Mouse (Mus musculus): ENCODE results near the gene Vmn1r15.

Vmn1r15 gene

GRCm38 (mm10) chr6:57257652-57258051 is at the start of gene Vmn1r15:
Vmn1r15 (plus strand) TSS chr6:57257952.
- no peak for DNase-seq

DNA sequence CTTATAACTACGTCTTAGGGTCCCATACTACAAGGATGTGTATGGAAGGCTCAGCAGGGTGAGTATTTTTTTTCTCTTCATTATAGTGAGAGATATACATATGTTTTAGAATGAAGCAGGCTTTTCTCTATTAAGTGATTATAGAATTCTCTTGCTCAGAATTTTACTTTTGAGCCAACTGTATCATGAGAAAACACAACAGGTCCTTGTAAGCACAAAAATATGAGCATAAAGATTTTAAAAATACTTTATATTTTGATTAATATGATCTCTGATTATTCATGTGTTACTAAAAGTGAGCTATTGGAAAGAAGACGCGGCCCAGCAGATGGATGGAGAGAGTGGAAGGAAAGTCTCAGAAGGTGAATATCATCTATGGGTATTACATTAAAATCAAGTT is 26.4 kb upstream of the Vmn1r15 start, which contains the start of gene Vmn1r14:
Gene Vmn1r14, plus strand, starts transcription at position 301 of the 400 bp plus-strand sequence.
- no peak for DNase-seq

GRCm38 (mm10) chr6:57260990-57261389 is 3.2 kb downstream of the Vmn1r15 start:
- DNase-seq, result no peak

DNA sequence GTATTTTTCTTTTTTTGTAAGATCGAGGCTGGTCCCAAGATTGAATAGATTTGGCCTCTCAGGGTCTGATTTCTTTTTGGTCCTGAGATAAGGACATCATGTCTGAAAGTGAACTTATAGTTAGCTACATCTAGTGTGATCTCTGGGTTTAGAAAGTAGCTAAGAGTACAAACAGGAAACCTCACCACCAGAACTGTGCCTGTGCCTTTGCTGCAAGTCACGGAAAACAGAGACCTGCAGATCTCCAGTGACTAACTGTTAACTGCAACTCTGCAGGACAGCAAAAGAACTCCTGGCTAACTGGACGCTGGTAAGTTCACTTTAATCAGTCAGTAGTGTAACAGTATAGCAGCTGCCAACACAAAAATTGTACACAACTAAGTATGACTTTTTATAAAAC is 14.1 kb downstream of the Vmn1r15 start:
- DNase-seq, result no peak

DNA sequence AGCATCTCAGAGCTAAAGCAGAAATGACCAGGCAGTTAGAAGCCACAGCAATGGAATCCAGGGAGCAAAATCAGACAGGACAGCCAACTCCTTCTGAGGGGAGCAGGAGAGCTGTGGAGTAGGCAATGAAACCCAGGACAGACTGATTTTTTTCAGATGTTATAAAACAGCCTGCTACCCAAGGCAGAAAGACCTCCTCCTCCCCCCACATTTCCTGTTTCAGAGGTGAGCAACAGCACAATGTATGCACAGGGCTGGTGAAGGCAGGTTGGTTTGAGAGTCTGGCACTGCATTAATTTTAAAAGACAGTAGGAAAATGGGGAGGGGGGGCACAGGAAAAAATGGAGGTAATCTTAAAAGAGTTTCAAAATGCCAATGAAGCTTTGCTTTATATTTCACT is 14.8 kb downstream of the Vmn1r15 start:
- no peak for DNase-seq

GRCm38 (mm10) chr6:57278952-57279351 is 21.2 kb downstream of the Vmn1r15 start:
- no peak for DNase-seq
